Mouse (Mus musculus): ENCODE data around the gene Vnn3. TPM values are rescaled to one million over a fixed set of nuclear protein-coding genes. Genes with fewer than 3 reads are reported as not detected.

The Vnn3 gene
- total RNA-seq (2022), result under 1 TPM in 1 of 4 experiments, not detected in 3; 0.40 TPM

GRCm38 (mm10) chr10:23851228-23851912 lies at the start of gene Vnn3:
Vnn3 (plus strand) TSS chr10:23851462.
- no peak for DNase-seq (ENCODE audit: low spot score in 2 of 2)

GRCm38 (mm10) chr10:23802911-23803310 lies 48.4 kb upstream of the Vnn3 start:
- no peak for DNase-seq (ENCODE audit: low spot score in 2 of 2)

GRCm38 (mm10) chr10:23804665-23805064 lies 46.6 kb upstream of the Vnn3 start:
- DNase-seq (ENCODE audit: low spot score in 2 of 2), result no peak

GRCm38 (mm10) chr10:23806201-23806600 lies 45.1 kb upstream of the Vnn3 start:
- no peak for DNase-seq (ENCODE audit: low spot score in 2 of 2)

GRCm38 (mm10) chr10:23811635-23812437 lies 39.4 kb upstream of the Vnn3 start:
- DNase-seq (ENCODE audit: low spot score in 2 of 2), result peak in 1 of 2 experiments; percentile 59

GRCm38 (mm10) chr10:23812438-23812759 lies 38.9 kb upstream of the Vnn3 start:
- DNase-seq (ENCODE audit: low spot score in 2 of 2), result no peak

- DNase-seq (ENCODE audit: low spot score in 2 of 2), result no peak
These were observed 38.2 kb upstream of the Vnn3 start for GRCm38 (mm10) chr10:23812852-23813766.

- DNase-seq (ENCODE audit: low spot score in 2 of 2), result peak in 1 of 2 experiments; percentile 64
These were observed 36.1 kb upstream of the Vnn3 start for GRCm38 (mm10) chr10:23815168-23815567.

- DNase-seq (ENCODE audit: low spot score in 2 of 2), result no peak
These were observed 35.0 kb upstream of the Vnn3 start for GRCm38 (mm10) chr10:23816241-23816640.

GRCm38 (mm10) chr10:23826516-23826915 lies 24.7 kb upstream of the Vnn3 start:
- no peak for DNase-seq (ENCODE audit: low spot score in 2 of 2)

GRCm38 (mm10) chr10:23836003-23836964 lies 15.0 kb upstream of the Vnn3 start:
- DNase-seq (ENCODE audit: low spot score in 2 of 2), result no peak

GRCm38 (mm10) chr10:23837115-23837514 lies 14.1 kb upstream of the Vnn3 start:
- no peak for DNase-seq (ENCODE audit: low spot score in 2 of 2)

GRCm38 (mm10) chr10:23838910-23839309 lies 12.4 kb upstream of the Vnn3 start:
- no peak for DNase-seq (ENCODE audit: low spot score in 2 of 2)

GRCm38 (mm10) chr10:23839368-23839767 lies 11.9 kb upstream of the Vnn3 start:
- no peak for DNase-seq (ENCODE audit: low spot score in 2 of 2)

- DNase-seq (ENCODE audit: low spot score in 2 of 2), result no peak
These were observed 10.8 kb upstream of the Vnn3 start for GRCm38 (mm10) chr10:23840496-23840895.

GRCm38 (mm10) chr10:23852096-23852495 lies 834 bp downstream of the Vnn3 start:
- DNase-seq (ENCODE audit: low spot score in 2 of 2), result no peak

- DNase-seq (ENCODE audit: low spot score in 2 of 2), result no peak
These were observed 13.4 kb downstream of the Vnn3 start for GRCm38 (mm10) chr10:23864362-23865312.

GRCm38 (mm10) chr10:23880695-23881094 lies 29.4 kb downstream of the Vnn3 start:
- no peak for DNase-seq (ENCODE audit: low spot score in 2 of 2)

- DNase-seq (ENCODE audit: low spot score in 2 of 2), result no peak
These were observed 33.6 kb downstream of the Vnn3 start for GRCm38 (mm10) chr10:23884910-23885309.

Measured in left cerebral cortex, adult 8-10 months (tissue).